Mouse (Mus musculus) hematopoietic stem cell, adult 5-6 weeks (primary cell): ENCODE data around the gene Tnrc6a. TPM values are rescaled to one million over a fixed set of nuclear protein-coding genes. Genes with fewer than 3 reads are reported as not detected.

Source experiments
- ATAC-seq, 2 experiments: fragments of 125-278 bp in 1 of 2; replicated peaks in 1 of 2; 2 replicates each; pipeline ENCODE4 v1.8.0; 2016 to 2017; ENCODE audit warnings: inconsistent platforms in 2 of 2, mild to moderate bottlenecking in 2 of 2, moderate number of reproducible peaks in 2 of 2, low read depth in 1 of 2, moderate TSS enrichment in 1 of 2; ENCODE audit not compliant: low FRiP score in 2 of 2, poor library complexity in 2 of 2, severe bottlenecking in 2 of 2, insufficient read depth in 1 of 2, low TSS enrichment in 1 of 2
- total RNA-seq: library from RNA; stranded (forward); fragments of 172-1452, 232-1000 nt; gene quantifications from 2 replicates; pipeline ENCODE4 v1.2.3, GENCODE M21; 2017

Gene Tnrc6a
- total RNA-seq, 1 experiment from 2014 or later = 53.0 TPM

DNA sequence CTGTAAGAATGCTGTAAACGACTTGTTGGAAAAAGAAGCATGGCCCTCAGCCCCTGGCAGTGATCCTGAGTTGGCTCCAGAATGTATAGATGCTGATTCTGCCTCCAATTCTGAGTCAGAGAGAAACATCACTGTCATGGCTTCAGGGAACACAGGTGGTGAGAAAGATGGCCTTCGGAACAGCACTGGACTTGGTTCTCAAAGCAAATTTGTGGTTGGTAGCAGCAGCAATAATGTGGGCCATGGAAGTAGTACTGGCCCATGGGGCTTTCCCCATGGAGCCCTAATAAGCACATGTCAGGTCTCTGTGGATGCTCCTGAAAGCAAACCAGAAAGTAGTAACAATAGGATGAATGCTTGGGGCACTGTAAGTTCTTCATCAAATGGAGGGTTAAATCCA lies 45.9 kb downstream of the Tnrc6a start:
- ATAC-seq = no peak

DNA sequence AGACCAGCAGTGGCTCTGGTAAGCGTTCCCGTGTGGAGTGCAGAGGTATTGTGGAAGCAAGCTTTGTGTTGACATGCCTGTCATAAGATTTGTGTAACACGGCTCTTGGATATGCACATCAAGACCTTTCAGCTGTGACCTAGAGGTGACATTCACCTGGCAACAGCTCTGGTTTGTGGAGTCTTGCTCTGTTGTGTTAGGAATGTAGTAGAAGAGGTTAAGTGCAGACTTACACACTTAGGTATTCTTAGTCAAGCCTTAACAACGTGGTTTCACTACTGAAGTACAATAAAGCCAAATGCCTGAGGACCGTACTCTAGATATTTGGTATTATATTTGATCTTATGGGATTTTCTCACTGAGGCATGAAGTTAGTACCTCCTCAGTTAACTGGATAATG lies 48.4 kb downstream of the Tnrc6a start:
- ATAC-seq = no peak

DNA sequence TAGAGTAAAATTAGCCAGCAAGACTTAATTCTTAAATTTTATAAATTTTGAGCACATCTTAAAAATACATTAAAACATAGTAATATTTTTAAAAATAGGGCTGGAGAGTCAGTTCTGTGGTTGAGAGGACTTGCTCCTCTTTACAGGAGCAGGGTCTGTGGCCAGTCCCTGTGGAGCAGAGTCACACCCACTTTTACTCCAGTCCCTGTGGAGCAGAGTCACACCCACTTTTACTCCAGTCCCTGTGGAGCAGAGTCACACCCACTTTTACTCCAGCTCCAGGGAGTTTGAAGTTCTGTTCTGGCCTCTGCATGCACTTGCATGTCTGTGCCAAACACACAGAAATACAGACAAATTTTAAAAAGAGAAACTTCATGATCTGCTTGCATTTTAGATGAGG lies 53.5 kb downstream of the Tnrc6a start:
- ATAC-seq = no peak

DNA sequence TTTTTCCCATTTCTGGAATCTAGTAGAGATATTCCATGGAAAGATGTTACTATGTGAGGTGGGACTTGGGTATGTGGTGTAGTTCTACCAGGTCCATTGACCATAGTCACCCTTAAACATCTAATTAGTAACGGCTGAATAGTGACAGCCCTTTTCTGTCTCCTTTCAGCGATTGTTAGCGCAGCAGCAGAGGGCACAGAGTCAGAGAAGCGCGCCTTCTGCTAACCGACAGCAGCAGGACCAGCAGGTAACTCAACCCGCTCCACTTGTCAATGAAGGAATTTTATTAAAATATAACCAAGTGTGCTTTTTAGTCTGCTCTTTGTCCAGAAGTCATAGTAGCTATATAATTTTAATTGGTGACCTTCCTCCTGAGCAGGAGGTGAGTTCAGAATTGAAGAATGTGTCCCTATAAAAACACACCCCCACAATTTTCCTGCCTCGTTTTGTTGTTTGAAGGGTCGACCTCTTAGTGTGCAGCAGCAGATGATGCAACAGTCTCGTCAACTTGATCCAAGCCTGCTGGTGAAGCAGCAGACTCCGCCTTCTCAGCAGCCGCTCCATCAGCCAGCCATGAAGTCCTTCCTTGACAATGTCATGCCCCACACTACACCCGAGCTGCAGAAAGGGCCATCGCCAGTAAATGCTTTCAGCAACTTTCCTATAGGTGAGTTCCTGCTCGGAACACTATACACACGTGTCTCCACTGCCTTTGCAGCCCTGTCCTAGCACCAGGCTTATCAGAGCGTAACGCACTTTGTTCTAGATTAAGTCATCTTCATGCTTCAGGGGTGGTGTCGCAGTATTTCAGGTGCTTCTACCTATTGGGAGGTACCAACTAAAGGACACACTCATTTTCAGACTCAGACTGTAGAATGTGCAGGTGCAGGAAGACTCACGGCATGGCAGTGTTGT lies 58.4 kb downstream of the Tnrc6a start:
- ATAC-seq = no peak

DNA sequence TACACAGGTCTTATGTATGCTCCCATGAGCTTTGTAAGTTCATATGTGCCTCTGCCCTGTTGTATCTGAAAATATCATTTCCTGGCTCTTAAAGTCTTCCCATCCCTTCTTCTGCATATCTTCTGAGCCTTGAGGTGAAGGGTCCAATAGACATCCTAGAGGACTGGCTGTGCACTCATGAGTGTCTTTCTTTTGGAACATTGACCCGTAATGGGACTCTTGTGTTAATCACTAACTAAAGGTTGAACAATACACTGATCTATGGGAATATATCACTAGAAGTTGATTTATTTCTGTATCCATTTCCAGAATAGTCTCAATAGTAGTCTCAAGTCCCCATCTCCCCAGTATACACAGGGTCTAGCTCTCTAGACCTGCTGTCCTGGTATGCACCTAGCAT lies 61.2 kb downstream of the Tnrc6a start:
- no peak for ATAC-seq

DNA sequence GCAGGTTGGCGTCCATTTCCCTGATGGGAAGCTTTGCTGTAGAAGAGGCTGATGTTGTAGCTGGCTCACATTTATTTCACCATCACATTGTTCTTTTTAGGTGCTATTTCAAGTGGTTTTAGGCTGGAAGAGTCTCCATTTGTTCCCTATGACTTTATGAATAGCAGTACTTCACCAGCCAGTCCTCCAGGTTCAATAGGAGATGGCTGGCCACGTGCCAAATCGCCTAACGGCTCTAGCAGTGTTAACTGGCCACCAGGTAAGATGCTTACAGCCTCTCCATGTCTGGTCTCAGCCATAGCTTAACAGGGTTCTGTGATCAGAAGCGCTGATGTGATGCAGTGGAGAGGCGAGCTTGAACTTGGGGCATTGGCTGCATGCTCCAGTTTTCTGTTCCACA lies 62.8 kb downstream of the Tnrc6a start:
- no peak for ATAC-seq

DNA sequence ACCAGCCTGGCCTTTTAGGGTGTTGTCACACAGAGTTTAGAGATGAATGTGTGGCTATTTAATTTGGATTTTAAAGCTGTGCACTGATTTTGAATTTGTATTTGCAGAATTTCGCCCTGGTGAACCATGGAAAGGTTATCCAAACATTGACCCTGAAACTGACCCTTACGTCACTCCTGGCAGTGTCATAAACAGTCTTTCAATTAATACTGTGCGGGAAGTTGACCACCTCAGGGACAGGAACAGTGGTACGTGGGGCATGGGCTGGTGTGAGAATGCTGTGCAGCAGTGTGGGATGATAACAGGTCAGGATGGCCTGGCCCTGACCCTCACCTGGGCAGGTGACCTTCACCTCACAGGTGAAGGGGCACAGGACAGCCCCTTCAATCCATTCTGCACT lies 63.6 kb downstream of the Tnrc6a start:
- no peak for ATAC-seq

DNA sequence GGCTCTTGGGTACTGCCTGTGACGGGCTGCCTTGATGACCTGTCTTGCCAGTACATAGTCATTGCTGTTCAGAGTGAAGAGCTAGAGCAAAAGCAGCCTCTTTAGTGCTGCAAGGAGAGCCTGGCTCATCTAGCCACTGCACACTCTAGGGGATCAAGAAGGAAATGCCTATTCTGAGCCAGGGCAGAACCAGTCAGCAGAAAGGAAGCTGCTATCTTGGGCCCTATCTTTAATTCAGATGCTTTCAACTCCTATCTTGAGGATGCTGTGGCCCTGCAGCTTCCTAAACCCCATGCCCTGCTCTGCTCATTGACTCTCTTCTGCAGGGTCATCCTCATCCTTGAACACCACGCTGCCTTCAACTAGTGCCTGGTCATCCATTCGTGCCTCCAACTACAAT lies 64.8 kb downstream of the Tnrc6a start:
- ATAC-seq = no peak

DNA sequence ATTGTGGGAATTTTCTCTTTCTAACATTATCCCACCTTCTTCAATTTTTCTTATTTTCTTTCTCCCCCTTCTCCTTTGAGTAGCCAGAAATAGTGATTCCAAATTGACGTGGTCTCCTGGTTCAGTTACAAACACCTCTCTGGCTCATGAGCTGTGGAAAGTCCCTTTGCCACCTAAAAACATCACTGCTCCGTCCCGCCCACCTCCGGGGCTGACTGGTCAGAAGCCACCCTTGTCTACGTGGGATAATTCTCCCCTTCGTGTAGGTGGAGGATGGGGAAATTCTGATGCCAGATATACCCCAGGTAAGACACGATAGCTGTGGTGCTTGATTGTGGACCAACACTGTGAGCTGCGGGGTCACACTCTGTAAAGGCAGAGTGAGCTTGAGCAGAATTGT lies 66.1 kb downstream of the Tnrc6a start:
- no peak for ATAC-seq

DNA sequence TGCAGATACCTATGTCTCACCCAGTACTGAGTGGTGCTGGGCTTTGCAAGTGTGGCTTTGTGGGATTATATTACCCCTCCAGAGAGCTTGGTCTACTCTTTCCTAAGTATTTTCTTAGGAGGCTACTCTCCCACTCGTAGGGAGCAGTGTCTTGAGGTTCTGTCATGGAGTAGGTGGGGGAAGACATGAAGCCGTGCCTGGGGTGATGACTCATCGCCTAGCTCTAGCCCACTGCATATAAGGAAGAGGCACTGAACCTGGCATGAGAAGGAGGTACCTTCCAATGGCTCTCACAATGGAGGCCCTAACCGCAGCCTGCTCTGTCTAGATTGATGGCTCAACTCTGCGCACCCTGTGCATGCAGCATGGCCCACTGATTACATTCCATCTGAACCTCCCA lies 68.0 kb downstream of the Tnrc6a start:
- ATAC-seq = no peak

DNA sequence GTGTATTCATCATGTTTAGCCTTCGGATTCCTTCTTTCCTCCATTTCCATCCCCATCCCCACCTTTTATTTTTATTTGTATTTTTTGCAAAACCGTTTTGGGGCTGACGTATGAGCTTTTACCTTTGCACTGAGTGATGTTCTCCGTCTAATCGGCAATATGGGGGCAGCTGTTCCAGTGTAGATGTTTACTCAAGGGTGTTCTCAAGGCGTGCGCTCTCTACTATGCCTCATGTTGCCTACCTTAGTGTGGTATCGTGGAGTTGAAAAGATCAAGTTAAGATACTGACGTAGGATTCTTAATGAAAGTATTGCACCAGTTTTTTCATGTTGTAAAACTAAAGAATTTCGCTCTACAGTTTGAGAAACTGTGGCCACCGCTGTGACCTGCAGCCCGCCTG lies 69.5 kb downstream of the Tnrc6a start:
- no peak for ATAC-seq

DNA sequence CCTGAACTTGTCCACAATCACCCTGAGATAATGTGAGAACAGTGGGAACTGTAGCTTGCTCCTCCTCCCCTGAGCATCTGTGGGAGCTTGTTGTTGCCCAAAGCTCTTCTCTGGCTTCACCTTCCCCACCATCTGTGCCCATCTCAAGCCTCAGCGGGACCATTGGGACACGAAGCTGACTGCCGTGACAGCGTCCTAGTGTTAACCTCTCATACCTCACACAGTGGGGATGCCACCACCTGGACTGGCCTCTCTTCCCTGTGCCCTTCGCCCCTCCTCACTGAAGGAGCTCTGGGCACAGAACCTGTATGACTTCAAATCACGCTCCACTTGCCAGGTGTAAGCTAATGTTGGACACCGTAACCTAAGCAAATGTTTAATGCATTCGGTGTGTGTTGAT lies 71.0 kb downstream of the Tnrc6a start:
- no peak for ATAC-seq

DNA sequence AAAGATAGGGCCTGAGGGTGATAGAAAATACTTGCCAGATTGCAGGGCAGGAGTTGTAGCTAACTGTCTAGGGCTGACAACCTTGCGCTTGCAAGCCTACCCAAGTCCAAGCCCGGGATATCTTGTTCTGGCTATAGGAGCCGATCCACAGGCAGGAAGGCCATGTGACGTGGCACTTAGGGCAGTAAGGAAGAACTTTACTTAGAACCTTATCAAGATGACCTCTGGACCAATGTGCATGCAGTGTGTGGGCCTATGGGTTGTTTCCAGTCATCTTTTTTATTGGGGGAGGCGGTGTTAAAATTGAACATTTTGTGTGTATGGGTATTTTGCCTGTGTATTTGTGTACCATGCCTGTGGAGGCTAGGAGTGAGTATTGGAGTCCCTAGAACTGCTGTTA lies 72.7 kb downstream of the Tnrc6a start:
- ATAC-seq = no peak

DNA sequence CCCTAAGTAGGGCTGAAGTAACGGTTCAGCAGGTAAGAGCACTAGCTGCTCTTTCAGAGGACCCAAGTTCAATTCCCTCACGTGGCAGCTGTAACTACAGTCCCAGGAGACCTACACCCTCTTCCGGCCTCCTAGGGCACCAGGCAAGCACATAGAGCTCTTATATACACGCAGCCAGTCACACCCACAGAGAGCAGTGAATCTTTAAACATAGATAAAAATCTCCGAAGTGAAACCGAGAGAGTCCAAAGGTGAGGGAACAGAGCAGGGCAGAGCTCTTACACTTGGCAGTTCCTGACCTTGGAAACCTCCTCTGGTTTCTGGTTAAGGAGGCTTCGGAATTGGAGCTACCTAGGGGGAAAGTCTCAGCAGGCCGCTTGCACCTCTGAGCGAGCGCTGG lies 75.0 kb downstream of the Tnrc6a start:
- no peak for ATAC-seq

DNA sequence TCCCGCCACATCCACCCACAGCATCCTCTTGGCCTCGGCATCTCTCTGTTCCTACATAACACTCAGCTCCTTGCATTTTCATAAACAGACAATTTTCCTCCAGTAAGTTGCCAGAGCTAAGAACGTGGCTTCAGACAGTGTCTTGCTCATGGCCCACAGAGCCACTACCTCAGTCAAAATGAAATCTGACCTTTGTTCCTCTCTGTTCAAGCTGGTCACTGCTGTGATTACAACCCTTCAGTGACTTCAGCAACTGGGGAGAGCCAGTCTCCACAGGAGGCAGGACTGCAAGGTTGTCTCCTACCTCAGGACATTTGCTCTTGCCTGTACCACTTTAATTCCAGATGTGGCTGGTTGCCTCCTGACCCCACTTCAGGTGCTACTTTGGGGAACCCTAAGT lies 75.5 kb downstream of the Tnrc6a start:
- ATAC-seq = no peak

DNA sequence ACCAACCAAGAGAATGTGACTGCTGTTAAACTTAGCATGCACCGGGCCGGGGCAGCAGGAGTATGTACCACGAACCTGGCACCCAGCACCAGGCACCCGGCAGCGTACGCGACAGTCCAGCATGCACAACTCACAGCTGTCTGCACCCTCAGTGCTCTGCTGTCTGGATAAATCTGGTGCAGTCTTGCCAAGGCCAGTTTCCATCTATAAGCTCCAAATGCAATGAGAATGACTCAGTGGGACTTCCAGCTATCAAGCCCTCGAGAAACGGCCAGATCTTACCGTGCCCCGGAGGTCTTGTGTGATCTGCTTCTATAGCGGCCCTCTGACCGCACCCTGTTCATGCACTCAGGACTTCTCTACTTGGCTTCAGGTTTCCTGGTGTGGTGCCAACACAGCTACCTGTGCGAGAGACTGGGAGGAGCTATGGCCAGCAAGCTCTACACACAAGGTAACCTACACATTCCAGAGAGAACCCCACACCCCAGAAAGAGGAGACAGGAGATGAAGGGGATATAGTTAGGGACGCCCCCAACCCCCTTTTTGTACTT lies 76.0 kb downstream of the Tnrc6a start:
- ATAC-seq = no peak

DNA sequence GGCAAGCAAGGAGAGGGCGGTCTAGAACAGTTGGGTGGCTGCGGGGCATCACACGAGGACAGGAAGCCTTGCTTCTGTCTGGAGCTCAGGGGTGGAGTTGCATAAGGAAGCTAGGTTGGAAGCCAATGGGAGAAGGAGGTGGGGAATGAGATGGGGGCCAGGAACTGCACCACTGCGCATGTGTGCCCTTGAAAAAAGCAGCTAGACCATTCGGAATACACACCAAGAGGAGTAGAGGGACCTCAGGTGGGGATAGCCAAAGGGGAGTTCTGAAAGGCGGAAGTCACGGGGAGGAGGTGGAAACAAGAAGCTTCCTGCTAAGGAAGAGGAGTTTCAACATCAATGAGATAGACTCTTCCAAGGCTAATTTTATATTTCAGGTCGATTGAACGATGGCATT lies 77.0 kb downstream of the Tnrc6a start:
- peak in 1 of 2 experiments; percentile 14; a peak in 1 of 4 replicates for ATAC-seq

DNA sequence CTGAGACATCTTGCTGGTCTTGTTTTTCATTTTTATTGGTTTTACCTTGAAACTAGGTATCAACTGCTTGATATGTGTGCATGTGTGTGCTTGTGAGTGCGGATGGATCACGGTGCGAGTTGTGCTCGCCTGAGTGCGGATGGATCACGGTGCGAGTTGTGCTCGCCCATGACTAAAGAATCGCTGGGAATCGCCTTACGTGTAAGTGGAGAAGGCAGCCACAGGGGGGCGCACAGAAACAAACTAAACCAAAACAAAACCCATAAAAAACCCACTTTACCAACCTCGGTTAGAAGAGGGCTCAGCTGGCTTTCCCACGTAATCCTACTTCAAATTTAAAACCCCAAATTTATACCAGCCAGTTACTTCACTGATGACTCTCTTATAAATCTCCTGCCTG lies 81.6 kb downstream of the Tnrc6a start:
- peak; percentile 51 to 61; a peak in 3 of 4 replicates for ATAC-seq

DNA sequence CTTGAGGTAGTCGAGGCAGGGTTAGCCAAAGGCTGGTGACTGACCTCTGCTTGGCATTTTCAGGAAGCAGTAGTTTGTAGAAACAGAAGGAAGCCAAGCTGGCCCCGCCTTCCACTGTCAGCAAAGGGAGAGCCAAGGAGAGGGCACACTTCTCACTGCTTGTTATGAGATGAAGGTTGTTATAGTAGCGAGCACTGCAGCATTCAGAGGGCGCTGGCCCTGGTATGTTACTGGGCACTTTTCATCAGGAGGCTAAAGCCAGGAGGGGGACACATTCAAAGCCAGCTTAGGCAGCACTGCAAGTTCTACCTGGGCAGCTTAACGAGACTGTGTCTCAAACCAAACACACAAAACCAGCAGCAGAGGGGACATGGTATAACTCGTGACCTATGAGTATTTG lies 83.9 kb downstream of the Tnrc6a start:
- no peak for ATAC-seq
